Mouse (Mus musculus): Measurements from ENCODE around the gene Wapl. TPM values are rescaled to one million over a fixed set of nuclear protein-coding genes. Genes with fewer than 3 reads are reported as not detected.
A peak's percentile ranks its signal among the peaks of the same experiment; 100 is the strongest.

Gene Wapl
- polyA plus RNA-seq, 1 experiment, result 97.6 TPM

DNA sequence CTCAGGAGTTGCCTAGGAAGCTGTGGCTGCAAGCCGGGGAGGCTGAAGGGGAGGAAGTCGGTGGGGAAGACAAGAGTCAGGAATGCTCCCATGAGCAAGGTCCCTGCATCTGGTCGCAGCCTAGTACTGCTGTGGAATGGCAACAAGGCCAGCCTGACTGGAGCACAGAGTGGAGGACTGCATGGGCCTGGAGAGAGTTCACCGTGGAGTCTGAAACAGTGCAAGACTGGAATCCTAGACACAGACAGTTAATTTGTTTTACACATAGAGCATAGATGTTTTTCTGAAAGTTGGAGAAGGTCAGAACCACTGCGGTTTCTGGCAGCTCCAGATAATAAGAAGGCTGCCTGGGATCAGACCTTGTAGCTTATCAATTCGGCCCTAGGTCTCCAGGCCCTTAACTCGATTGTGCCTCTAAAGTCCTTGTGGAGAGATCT is 13.4 kb upstream of the Wapl start:
- no peak overlapping the region for H3K4me3 ChIP-seq (ENCODE audit: insufficient read depth, low read depth, low read length)
- WGBS, result 79% methylated on average over 7 of the region's 7 CpGs
- H3K27ac ChIP-seq (ENCODE audit: insufficient read depth, low read depth, low read length), result no peak overlapping the region
- peaks cover 6% of the 10 kb centered on the region for H3K4me1 ChIP-seq (ENCODE audit: control insufficient read depth, insufficient read depth, low read length)
- TF ChIP-seq POLR2A (IDR thresholded peaks at IDR 0.05; ENCODE audit: insufficient read depth, low read depth, low read length) (no peak), CTCF (IDR thresholded peaks at IDR 0.05; ENCODE audit: insufficient read depth, low read depth, low read length) (no peak)

DNA sequence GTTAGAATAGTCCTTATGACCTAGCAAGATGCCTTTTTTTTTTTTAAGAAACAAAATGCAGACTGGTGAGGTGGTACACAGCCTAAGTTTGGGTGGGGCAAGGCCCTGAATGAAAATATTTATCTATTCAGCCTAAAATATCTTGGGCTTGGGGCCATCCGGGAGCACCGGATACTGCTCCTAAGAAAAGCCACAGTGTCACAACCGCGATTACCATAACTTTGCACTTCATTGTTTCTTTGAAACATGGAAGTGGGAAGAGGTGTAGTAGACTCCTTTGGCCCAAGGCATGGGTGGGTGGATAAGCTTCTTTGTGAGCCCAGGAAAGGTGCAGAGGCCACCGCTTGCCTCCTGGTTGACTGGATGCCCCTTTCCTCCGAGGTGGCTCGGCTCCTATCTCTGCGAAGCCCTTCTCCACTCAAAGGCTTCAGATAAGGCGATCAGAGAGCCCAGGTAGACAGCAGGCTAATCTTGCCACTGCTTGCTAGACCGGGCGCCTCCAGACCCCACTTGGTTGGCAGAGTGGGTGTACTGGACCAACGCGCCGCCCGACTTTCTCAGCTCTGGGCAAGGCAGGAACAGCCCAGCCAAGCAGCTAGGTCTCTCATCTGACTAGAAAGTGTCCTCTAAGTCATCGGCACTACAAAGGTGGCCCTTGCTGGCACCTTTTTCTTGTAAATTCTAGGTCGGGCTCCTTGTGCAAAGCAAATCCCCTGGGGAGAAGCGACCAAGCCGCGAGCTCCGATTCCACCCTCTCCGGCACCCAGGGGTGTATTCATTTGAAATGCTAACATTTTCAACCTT is 12.7 kb upstream of the Wapl start:
- WGBS, result 37% methylated on average over 22 of the region's 22 CpGs
- H3K27ac ChIP-seq (ENCODE audit: insufficient read depth, low read depth, low read length), result no peak overlapping the region
- TF ChIP-seq POLR2A (IDR thresholded peaks at IDR 0.05; ENCODE audit: insufficient read depth, low read depth, low read length) (no peak), CTCF (IDR thresholded peaks at IDR 0.05; ENCODE audit: insufficient read depth, low read depth, low read length) (no peak)
- H3K4me1 ChIP-seq (ENCODE audit: control insufficient read depth, insufficient read depth, low read length), result peaks cover 6% of the 10 kb centered on the region
- peak overlapping the region; percentile 38 for H3K4me3 ChIP-seq (ENCODE audit: insufficient read depth, low read depth, low read length)

DNA sequence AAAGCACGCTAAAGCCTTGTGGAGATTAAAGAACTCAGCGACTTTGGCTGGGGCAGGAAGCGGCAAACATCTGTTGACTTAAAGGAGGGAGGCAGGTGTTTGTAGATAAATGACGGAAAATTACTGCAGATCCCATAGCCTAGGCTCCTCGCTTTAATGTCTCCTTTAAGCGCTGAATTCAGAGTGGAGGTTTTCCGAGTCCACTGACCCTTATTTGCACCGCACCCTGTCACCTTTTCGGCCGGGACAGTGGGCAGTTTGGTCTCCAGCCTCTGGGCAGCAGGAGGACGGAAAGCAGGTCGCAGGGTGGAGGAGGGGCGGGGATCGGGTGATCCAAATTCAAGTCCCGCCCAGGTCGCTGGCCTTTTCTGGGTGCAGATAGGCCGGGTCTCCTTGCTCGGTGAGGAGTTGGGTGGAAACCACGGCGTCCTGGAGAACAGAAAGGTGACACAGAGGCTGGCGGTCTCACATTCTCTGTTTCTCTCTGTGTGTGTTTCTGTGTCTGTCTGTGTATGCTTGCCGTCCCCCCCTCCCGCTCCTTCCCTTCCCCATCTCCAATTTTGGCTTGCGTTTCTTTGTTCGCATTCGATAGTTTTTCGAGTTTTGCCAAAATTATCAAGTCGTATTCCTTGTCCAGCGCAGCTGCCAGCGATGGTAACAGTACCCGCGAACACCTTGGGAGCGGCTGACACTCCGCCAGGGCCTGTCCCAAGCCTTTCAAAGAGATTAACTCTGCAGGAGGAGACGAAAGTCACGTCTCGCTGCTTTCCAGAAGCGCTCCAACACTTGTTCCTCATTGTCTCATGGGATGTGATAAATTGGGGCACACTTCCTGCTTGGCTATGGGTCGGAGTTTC is 11.9 kb upstream of the Wapl start:
- no peak for TF ChIP-seq POLR2A (IDR thresholded peaks at IDR 0.05; ENCODE audit: insufficient read depth, low read depth, low read length)
- TF ChIP-seq CTCF (IDR thresholded peaks at IDR 0.05; ENCODE audit: insufficient read depth, low read depth, low read length), result no peak
- peak overlapping the region; percentile 38 for H3K4me3 ChIP-seq (ENCODE audit: insufficient read depth, low read depth, low read length)
- WGBS, result under 1% methylated on average over 39 of the region's 39 CpGs
- no peak overlapping the region for H3K27ac ChIP-seq (ENCODE audit: insufficient read depth, low read depth, low read length)
- peaks cover 6% of the 10 kb centered on the region for H3K4me1 ChIP-seq (ENCODE audit: control insufficient read depth, insufficient read depth, low read length)

DNA sequence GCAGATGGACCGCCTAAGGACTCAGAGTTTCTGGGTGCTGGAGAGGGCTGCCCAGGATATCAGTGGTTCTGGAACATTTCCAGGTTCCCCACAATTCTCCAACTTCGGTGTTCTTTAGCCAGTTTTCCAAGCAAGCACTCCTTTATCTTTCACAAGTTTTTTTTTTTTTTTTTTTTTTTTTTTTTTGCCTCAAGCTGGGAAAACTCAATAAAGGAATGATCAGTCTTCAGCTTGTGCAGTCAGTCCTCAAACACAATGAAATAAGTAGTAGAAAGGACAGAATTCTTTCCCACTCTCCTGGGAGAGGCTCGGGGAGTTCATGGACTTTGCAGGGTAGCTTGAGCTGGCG is 11.3 kb upstream of the Wapl start:
- Histone ChIP-seq H3K4me3 (ENCODE audit: insufficient read depth, low read depth, low read length) (peak overlapping the region; percentile 38), H3K4me1 (ENCODE audit: control insufficient read depth, insufficient read depth, low read length) (peaks cover 6% of the 10 kb centered on the region), H3K27ac (ENCODE audit: insufficient read depth, low read depth, low read length) (no peak overlapping the region)
- 9% methylated on average over 4 of the region's 4 CpGs for WGBS
- no peak for TF ChIP-seq POLR2A (IDR thresholded peaks at IDR 0.05; ENCODE audit: insufficient read depth, low read depth, low read length)
- TF ChIP-seq CTCF (IDR thresholded peaks at IDR 0.05; ENCODE audit: insufficient read depth, low read depth, low read length), result no peak

DNA sequence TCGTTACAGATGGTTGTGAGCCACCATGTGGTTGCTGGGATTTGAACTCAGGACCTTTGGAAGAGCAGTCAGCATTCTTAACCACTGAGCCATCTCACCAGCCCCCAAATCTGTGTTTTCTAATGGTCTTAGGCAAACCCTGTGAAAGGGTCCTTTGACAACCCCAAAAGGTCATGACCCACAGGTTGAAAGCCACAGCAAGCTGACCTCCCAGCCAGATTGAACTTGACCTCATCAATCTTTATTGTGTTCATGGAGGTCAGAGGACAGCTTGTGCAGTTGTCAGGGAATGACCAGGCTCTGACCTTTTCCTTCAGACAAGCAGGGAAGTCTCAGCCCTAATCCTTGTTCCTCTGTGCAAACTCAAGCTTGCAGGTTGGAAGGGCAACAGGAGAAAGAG is 10.3 kb upstream of the Wapl start:
- H3K4me3 ChIP-seq (ENCODE audit: insufficient read depth, low read depth, low read length), result no peak overlapping the region
- H3K27ac ChIP-seq (ENCODE audit: insufficient read depth, low read depth, low read length), result no peak overlapping the region
- TF ChIP-seq CTCF (IDR thresholded peaks at IDR 0.05; ENCODE audit: insufficient read depth, low read depth, low read length) (no peak), POLR2A (IDR thresholded peaks at IDR 0.05; ENCODE audit: insufficient read depth, low read depth, low read length) (no peak)
- H3K4me1 ChIP-seq (ENCODE audit: control insufficient read depth, insufficient read depth, low read length), result peaks cover 6% of the 10 kb centered on the region
- WGBS, result 87% methylated on average over 1 of the region's 1 CpGs

DNA sequence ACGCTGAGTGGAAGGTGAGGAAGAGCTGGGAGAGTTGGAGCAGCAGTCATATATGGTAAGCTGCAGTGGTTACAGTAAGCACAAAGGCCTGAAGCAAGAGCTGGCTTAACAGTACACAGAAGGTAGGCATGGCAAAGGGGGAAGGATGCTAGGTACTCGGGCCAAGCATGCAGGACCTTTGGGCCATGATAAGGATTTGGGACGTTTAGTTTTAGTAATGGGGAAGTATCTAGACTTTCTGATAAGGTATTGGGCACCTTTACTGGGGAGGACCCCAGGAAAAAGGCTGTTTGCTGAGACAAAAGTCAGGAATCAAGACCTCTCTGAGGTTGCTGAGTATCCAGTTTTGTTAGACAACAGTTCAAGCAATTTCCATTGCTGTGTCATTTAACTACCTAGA is 4.6 kb upstream of the Wapl start:
- WGBS, result 70% methylated on average over 3 of the region's 3 CpGs

DNA sequence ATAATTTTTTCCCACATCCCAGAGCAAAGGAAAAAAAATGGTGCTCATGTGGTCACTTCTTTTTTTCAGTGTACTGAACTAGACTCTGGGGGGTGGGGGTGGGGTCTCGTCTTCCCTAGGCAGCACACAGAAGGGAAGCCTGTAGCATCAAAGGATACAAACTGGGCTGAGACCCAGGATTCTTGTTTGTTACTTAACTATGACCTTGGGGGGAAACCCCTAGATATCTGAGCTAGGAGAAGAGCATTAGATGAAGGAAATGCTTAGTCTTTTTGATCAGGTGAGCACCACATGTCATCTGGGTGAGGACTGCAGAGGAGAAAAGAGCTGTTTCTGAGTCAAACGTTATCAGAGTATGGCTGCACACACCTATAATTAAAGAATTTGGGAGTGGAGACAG is 3.5 kb upstream of the Wapl start:
- TF ChIP-seq POLR2A (IDR thresholded peaks at IDR 0.05; ENCODE audit: insufficient read depth, low read depth, low read length) (no peak), CTCF (IDR thresholded peaks at IDR 0.05; ENCODE audit: insufficient read depth, low read depth, low read length) (no peak)
- H3K27ac ChIP-seq (ENCODE audit: insufficient read depth, low read depth, low read length), result no peak overlapping the region
- H3K4me1 ChIP-seq (ENCODE audit: control insufficient read depth, insufficient read depth, low read length), result no peaks in the 10 kb centered on the region
- 35% methylated on average over 2 of the region's 2 CpGs for WGBS
- H3K4me3 ChIP-seq (ENCODE audit: insufficient read depth, low read depth, low read length), result no peak overlapping the region

More for the DNA sequence above, 4.6 kb upstream of the Wapl start:
- H3K4me1 ChIP-seq (ENCODE audit: control insufficient read depth, insufficient read depth, low read length), result no peaks in the 10 kb centered on the region
- H3K27ac ChIP-seq (ENCODE audit: insufficient read depth, low read depth, low read length), result no peak overlapping the region
- no peak overlapping the region for H3K4me3 ChIP-seq (ENCODE audit: insufficient read depth, low read depth, low read length)
- TF ChIP-seq CTCF (IDR thresholded peaks at IDR 0.05; ENCODE audit: insufficient read depth, low read depth, low read length) (no peak), POLR2A (IDR thresholded peaks at IDR 0.05; ENCODE audit: insufficient read depth, low read depth, low read length) (no peak)

DNA sequence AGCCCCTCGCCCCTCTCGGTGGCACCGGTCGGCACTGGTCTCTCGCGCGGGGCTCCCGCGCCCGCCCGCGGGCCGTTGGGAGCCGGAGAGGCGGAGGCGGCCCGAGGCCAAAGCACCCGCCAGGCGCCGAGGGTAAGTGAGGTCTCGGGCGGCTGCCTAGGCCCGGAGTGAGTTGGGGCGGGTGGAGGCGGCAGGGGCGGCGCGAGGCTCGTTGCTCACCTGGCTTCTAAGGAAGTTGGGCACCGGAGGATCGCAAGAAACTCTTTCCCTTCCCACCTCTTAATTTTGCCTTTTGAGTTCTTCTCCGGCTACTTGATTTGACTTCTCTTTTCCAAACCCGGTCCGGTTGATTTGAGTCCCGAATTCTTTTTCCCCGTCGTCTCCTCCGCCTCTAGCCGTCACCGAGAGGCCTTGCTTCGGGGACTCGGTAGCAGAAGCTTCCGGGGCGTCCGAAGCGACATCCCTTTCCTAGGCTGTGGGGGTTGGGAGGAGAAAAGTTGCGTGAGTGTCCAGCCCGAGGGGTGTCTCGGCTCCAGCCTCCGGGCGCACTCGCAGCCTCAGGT is 582 bp downstream of the Wapl start:
- H3K4me1 ChIP-seq (ENCODE audit: control insufficient read depth, insufficient read depth, low read length), result no peaks in the 10 kb centered on the region
- TF ChIP-seq POLR2A (IDR thresholded peaks at IDR 0.05; ENCODE audit: insufficient read depth, low read depth, low read length), result no peak
- TF ChIP-seq CTCF (IDR thresholded peaks at IDR 0.05; ENCODE audit: insufficient read depth, low read depth, low read length), result no peak

DNA sequence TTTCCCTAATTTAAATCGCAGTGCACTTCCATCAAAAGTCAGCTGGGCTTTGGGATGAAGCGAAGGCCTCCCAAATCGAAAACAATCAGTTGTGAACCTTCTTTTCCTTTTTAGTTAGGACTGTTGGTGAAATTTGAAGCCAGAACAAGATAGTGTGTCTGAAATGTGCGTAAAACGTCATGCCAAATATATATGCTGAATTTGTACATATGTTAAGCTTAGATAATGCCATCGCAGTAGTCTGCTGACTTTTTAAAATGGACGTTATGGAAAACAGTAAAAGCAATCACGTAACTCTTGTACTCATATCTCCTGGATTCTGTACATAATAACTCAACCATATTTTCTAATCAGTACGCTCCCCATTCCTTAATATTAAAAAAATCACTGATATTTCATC is 1.2 kb downstream of the Wapl start:
- Histone ChIP-seq H3K27ac (ENCODE audit: insufficient read depth, low read depth, low read length) (no peak overlapping the region), H3K4me1 (ENCODE audit: control insufficient read depth, insufficient read depth, low read length) (no peaks in the 10 kb centered on the region), H3K4me3 (ENCODE audit: insufficient read depth, low read depth, low read length) (peak overlapping the region; percentile 96)
- WGBS, result 25% methylated on average over 9 of the region's 9 CpGs
- TF ChIP-seq POLR2A (IDR thresholded peaks at IDR 0.05; ENCODE audit: insufficient read depth, low read depth, low read length) (no peak), CTCF (IDR thresholded peaks at IDR 0.05; ENCODE audit: insufficient read depth, low read depth, low read length) (no peak)

More for the DNA sequence above, 582 bp downstream of the Wapl start:
- Histone ChIP-seq H3K4me3 (ENCODE audit: insufficient read depth, low read depth, low read length) (peak overlapping the region; percentile 96), H3K27ac (ENCODE audit: insufficient read depth, low read depth, low read length) (peak overlapping the region; percentile 67)
- WGBS, result under 1% methylated on average over 52 of the region's 52 CpGs

All from olfactory bulb, adult 2 months (tissue).